Mouse (Mus musculus) cerebellum, adult 2 months (tissue): ENCODE results near the gene Erg28. TPM values are rescaled to one million over a fixed set of nuclear protein-coding genes. Genes with fewer than 3 reads are reported as not detected.

ENCODE experiments used
- DNase-seq, 2 experiments: peaks; one replicate each; pipeline ENCODE4 v3.0.0; 2021
- H3K27ac ChIP-seq: fragments of 200-500 bp; 2 replicates; pipeline ENCODE4 v1.5.1; 2012; ENCODE audit warnings: low read length, control low read depth, inconsistent platforms; ENCODE audit not compliant: insufficient read depth
- H3K27me3 ChIP-seq: fragments of 200-500 bp; 2 replicates; pipeline ENCODE4 v1.6.1; 2012; ENCODE audit warnings: inconsistent platforms, mild to moderate bottlenecking, low read length, moderate library complexity; ENCODE audit not compliant: control insufficient read depth, insufficient read depth
- H3K4me1 ChIP-seq: fragments of 200-500 bp; 2 replicates; pipeline ENCODE4 v1.6.1; 2011; ENCODE audit warnings: low read length; ENCODE audit not compliant: control insufficient read depth, insufficient read depth
- H3K4me3 ChIP-seq: fragments of 200-500 bp; replicated peaks from 2 replicates; pipeline ENCODE3; 2011; ENCODE audit warnings: mild to moderate bottlenecking, low read depth, low read length, control low read depth; ENCODE audit not compliant: insufficient read depth
- CTCF ChIP-seq: fragments of 200-500 bp; IDR thresholded peaks from 2 replicates; pipeline ENCODE4 v1.5.1; 2011; ENCODE audit warnings: low read depth, mild to moderate bottlenecking, control low read depth, low read length, moderate library complexity, borderline replicate concordance; ENCODE audit not compliant: insufficient read depth
- POLR2A ChIP-seq: fragments of 200-500 bp; IDR thresholded peaks from 2 replicates; pipeline ENCODE4 v1.6.1; 2011; ENCODE audit warnings: low read length, control low read depth, borderline replicate concordance; ENCODE audit not compliant: insufficient read depth
- WGBS: fragments of 180-500 bp; shearing (Covaris S2); methylation state at CpG from one replicate; pipeline ENCODE4 v1.1.7; 2018; 5-methylcytosine and 5-hydroxymethylcytosine counted together
- polyA plus RNA-seq: library from polyadenylated mRNA; depleted of rRNA; stranded (reverse); fragments of >200 nt; gene quantifications from 2 replicates; pipeline ENCODE4 v1.2.3, GENCODE M21; 2012; rRNA removed

Gene Erg28
- polyA plus RNA-seq, 1 experiment: 100 TPM

DNA sequence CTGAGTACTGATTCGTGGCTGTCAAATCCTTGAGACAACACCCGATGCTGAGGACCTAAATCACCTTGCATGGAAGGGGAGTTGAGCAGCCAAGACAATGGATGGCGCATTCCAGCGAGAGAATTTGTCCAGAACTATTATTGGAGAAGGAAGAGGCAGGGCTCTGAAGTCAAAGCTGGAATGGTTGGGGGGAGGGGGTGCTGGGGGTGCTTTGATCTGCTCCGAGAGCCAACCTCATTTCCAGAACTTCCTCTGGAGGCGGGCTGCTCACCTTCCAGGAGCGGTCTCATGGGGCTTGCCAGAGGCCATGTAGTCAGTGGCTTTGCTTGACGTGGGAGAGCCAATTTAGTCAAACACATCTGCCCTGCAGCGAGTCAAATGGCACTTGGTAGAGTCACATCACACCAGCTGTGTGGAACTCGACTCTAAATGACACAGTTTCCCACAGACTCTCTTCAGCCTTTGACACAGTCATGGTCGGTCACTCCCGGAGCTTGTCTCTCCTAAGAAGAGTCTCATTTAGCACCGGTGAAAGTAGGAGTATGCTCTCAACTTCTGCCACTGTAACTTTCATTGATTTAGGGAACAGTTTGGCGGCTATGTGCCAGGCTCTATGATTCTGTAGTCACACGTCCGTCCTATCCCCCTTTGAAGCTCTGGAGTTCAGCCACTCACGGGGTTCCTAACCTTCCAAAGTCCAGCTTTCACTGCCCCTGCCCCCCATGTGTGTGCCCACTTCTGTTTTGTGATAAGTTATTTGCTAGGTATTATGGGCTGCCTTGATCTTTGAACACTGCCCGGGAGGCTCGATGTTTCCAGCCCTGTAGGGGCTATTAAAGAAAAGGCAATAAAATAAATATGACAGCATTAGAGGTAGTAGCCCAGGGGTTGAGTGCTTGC lies 39.2 kb downstream of the Erg28 start:
- TF ChIP-seq CTCF (no peak), POLR2A (no peak)
- Histone ChIP-seq H3K27ac (no peak overlapping the region; the same call in 1 of the 2 replicates), H3K4me3 (no peak overlapping the region), H3K4me1 (no peaks in the 10 kb centered on the region), H3K27me3 (no peaks in the 10 kb centered on the region)
- no peak for DNase-seq
- WGBS: 75% methylated on average over 19 of the region's 19 CpGs

- WGBS: 81% methylated on average over 3 of the region's 3 CpGs
- Histone ChIP-seq H3K27ac (no peak overlapping the region), H3K27me3 (no peaks in the 10 kb centered on the region), H3K4me1 (no peaks in the 10 kb centered on the region), H3K4me3 (no peak overlapping the region)
- TF ChIP-seq POLR2A (no peak), CTCF (no peak)
- DNase-seq: no peak
These were observed 42.7 kb downstream of the Erg28 start for GRCm38 (mm10) chr12:85781606-85782005.

GRCm38 (mm10) chr12:85779707-85780106 lies 44.6 kb downstream of the Erg28 start:
- DNase-seq: no peak
- WGBS: 66% methylated on average over 5 of the region's 5 CpGs
- H3K4me1 ChIP-seq: no peaks in the 10 kb centered on the region
- no peak for TF ChIP-seq CTCF
- no peak for TF ChIP-seq POLR2A
- H3K4me3 ChIP-seq: no peak overlapping the region
- no peak overlapping the region for H3K27ac ChIP-seq
- H3K27me3 ChIP-seq: no peaks in the 10 kb centered on the region

DNA sequence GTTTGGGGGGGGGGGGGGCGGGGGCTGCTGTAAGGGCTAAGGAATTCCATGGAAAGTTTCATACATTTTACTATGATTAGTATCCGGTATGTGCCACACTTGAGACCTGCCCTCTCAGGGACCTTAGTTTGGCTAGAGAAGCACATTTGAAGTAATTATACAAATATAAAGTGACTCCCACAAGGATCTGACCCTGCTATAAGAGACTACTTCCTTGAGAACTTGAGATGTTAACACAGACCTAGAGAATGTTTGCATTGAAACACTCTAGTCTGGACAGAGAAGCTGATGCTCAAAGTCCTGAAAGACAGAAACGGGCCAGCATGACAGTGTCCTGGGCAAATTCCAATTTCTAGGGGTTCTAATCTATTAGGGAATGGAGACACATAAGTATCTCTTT lies 45.4 kb downstream of the Erg28 start:
- Histone ChIP-seq H3K27me3 (no peaks in the 10 kb centered on the region), H3K4me1 (no peaks in the 10 kb centered on the region), H3K27ac (no peak overlapping the region), H3K4me3 (no peak overlapping the region)
- 82% methylated on average over 3 of the region's 3 CpGs for WGBS
- no peak for DNase-seq
- TF ChIP-seq POLR2A (no peak), CTCF (no peak)

- H3K4me3 ChIP-seq: no peak overlapping the region
- no peak for DNase-seq
- no peaks in the 10 kb centered on the region for H3K27me3 ChIP-seq
- TF ChIP-seq POLR2A: no peak
- TF ChIP-seq CTCF: no peak
- H3K27ac ChIP-seq: no peak overlapping the region
- H3K4me1 ChIP-seq: no peaks in the 10 kb centered on the region
- WGBS: 41% methylated on average over 3 of the region's 3 CpGs
These were observed 53.0 kb downstream of the Erg28 start for GRCm38 (mm10) chr12:85771356-85771755.

GRCm38 (mm10) chr12:85767750-85768149 lies 56.6 kb downstream of the Erg28 start:
- H3K4me3 ChIP-seq: no peak overlapping the region
- TF ChIP-seq CTCF (no peak), POLR2A (no peak)
- WGBS: 48% methylated on average over 4 of the region's 4 CpGs
- no peak for DNase-seq
- no peaks in the 10 kb centered on the region for H3K27me3 ChIP-seq
- H3K27ac ChIP-seq: no peak overlapping the region
- no peaks in the 10 kb centered on the region for H3K4me1 ChIP-seq

DNA sequence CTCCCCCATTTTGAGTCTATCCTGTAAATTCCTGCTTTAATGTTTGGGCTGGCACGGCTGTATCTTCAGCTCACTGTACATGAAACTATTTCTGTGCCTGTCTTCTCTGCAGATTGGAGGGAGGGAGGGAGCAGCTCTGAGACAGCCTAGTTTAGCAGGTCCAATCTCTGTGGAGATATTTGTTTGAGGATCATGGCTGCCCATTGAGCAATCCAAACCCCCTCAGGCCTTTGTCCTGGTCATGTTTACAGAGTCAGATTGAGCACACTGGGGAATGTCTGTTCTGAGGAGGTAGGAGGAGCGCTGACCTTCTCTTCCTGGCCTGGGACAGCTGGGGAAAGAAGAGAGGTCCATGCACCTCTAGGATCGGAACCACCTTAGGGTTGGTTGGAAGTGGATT lies 58.1 kb downstream of the Erg28 start:
- DNase-seq: no peak
- Histone ChIP-seq H3K4me1 (no peaks in the 10 kb centered on the region), H3K4me3 (no peak overlapping the region), H3K27ac (no peak overlapping the region), H3K27me3 (no peaks in the 10 kb centered on the region)
- TF ChIP-seq POLR2A: no peak
- WGBS: 91% methylated on average over 3 of the region's 3 CpGs

Other genes starting within 250 kb of the Erg28 start
- 27.5 and 28.7 TPM in 2 replicates for gene Jdp2, start 225.5 kb downstream of the Erg28 start, polyA plus RNA-seq
- gene Batf, start 137.9 kb downstream of the Erg28 start, polyA plus RNA-seq: 0.30 and 0.38 TPM in 2 replicates
- gene Flvcr2, start 78.0 kb downstream of the Erg28 start, polyA plus RNA-seq: 3.4 and 4.7 TPM in 2 replicates
- 88.4 and 93.0 TPM in 2 replicates for gene Ttll5, start 109 bp upstream of the Erg28 start, polyA plus RNA-seq